Mouse (Mus musculus) adrenal gland, postnatal 10 days (tissue): Measurements from ENCODE around the gene Lcat. TPM values are rescaled to one million over a fixed set of nuclear protein-coding genes. Genes with fewer than 3 reads are reported as not detected.

Source experiments
- DNase-seq: peaks from one replicate; pipeline ENCODE4 v3.0.0; 2021; ENCODE audit warnings: mixed read lengths
- microRNA-seq: library from miRNA; unstranded; fragments of <30 nt; microRNA quantifications from one replicate; pipeline ENCODE4 v1.2.0, GENCODE M21; 2021
- total RNA-seq, 2 experiments: library from RNA; stranded (reverse); gene quantifications; 2 replicates each; pipeline ENCODE4 v1.2.3; 2021

Lcat gene
- total RNA-seq, 2 experiments from 2014 or later, result 39.2 to 89.9 TPM

DNA sequence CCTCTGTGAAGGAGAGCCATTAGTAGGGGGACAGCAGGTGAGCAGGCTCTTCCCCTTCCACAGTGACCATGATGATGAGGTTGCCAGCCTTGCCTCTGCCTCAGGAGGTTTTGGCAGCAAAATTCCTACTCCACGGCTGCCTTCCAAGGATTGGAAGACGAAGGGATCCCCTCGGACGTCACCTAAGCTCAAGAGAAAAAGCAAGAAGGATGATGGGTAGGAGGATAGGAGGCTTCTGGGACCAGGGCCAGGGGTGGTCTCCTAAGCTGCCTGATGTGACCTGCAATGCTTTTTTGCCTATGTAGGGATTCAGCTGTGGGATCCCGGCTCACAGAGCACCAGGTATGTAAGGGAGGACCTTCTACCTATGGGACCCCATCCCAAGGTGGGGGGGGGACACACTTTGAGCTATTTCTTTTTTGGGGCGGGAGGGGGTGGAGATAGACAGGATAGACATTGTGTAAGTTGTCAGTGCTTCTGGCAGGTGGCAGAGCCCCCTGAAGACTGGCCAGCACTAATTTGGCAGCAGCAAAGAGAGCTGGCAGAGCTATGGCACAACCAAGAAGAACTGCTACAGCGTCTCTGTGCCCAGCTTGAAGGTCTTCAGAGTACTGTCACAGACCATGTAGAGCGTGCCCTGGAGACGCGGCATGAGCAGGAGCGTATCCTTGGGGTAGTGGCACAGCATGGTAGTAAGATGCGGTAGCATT is 53.3 kb downstream of the Lcat start:
- no peak for DNase-seq

Small RNAs within 50 kb of the gene (microRNA-seq; reads per million reads assigned to microRNA genes)
- gene Mir7074, result not detected

Other genes starting within 250 kb of the Lcat start
- 10 to 100 TPM; 27.9 to 28.2 TPM for gene Acd, start 242.3 kb downstream of the Lcat start, total RNA-seq
- gene Pard6a, start 242.2 kb downstream of the Lcat start, total RNA-seq, result 10 to 100 TPM in 1 of 2 experiments, 1 to 10 TPM in 1; 9.1 to 12.6 TPM
- gene 4933405L10Rik, start 235.7 kb downstream of the Lcat start, total RNA-seq, result not detected
- gene Enkd1, start 235.2 kb downstream of the Lcat start, total RNA-seq, result 1 to 10 TPM; 3.9 to 7.5 TPM
- gene Gfod2, start 184.7 kb downstream of the Lcat start, total RNA-seq, result 10 to 100 TPM in 1 of 2 experiments, 1 to 10 TPM in 1; 7.5 to 12.8 TPM
- 10 to 100 TPM; 25.4 to 30.0 TPM for gene Ranbp10, start 116.0 kb downstream of the Lcat start, total RNA-seq
- gene Tsnaxip1, start 115.7 kb downstream of the Lcat start, total RNA-seq, result not detected
- gene Cenpt, start 90.1 kb downstream of the Lcat start, total RNA-seq, result 10 to 100 TPM in 1 of 2 experiments, 1 to 10 TPM in 1; 7.6 to 10.4 TPM
- gene Thap11, start 88.2 kb downstream of the Lcat start, total RNA-seq, result 10 to 100 TPM; 28.3 to 32.0 TPM
- 10 to 100 TPM; 39.1 to 40.1 TPM for gene Nutf2, start 82.8 kb downstream of the Lcat start, total RNA-seq
- 10 to 100 TPM; 28.0 to 35.3 TPM for gene Edc4, start 62.5 kb downstream of the Lcat start, total RNA-seq
- under 1 TPM in 1 of 2 experiments, not detected in 1; 0.55 TPM for gene Nrn1l, start 49.8 kb downstream of the Lcat start, total RNA-seq
- 10 to 100 TPM; 32.9 to 35.6 TPM for gene Pskh1, start 42.9 kb downstream of the Lcat start, total RNA-seq
- under 1 TPM; 0.30 to 0.70 TPM for gene Ctrl, start 9.5 kb downstream of the Lcat start, total RNA-seq
- gene Psmb10, start 4.9 kb downstream of the Lcat start, total RNA-seq, result 10 to 100 TPM; 58.0 to 66.3 TPM
- gene Slc12a4, start 22.7 kb upstream of the Lcat start, total RNA-seq, result 10 to 100 TPM; 30.5 to 33.7 TPM
- gene Dpep3, start 36.0 kb upstream of the Lcat start, total RNA-seq, result not detected
- gene Dus2, start 48.0 kb upstream of the Lcat start, total RNA-seq, result 10 to 100 TPM; 13.5 to 15.2 TPM
- gene Dpep2nb, start 62.6 kb upstream of the Lcat start, total RNA-seq, result not detected
- gene Ddx28, start 68.5 kb upstream of the Lcat start, total RNA-seq, result 10 to 100 TPM; 13.1 to 16.2 TPM
- 10 to 100 TPM; 39.1 to 47.7 TPM for gene Nfatc3, start 115.5 kb upstream of the Lcat start, total RNA-seq
- 10 to 100 TPM; 14.8 to 15.4 TPM for gene Esrp2, start 193.6 kb upstream of the Lcat start, total RNA-seq
- gene Pla2g15, start 207.0 kb upstream of the Lcat start, total RNA-seq, result 10 to 100 TPM; 17.6 to 21.4 TPM
- gene Slc7a6, start 225.5 kb upstream of the Lcat start, total RNA-seq, result 10 to 100 TPM; 28.2 to 28.7 TPM